Mouse (Mus musculus): ENCODE measurements at regions not wholly inside any gene's neighbourhood (a gene's known extent, or its start where the extent isn't known, plus 50 kb on each side); places are given as distances from the start of the nearest gene placed in this dataset.
A peak's percentile ranks its signal among the peaks of the same experiment; 100 is the strongest.

DNA sequence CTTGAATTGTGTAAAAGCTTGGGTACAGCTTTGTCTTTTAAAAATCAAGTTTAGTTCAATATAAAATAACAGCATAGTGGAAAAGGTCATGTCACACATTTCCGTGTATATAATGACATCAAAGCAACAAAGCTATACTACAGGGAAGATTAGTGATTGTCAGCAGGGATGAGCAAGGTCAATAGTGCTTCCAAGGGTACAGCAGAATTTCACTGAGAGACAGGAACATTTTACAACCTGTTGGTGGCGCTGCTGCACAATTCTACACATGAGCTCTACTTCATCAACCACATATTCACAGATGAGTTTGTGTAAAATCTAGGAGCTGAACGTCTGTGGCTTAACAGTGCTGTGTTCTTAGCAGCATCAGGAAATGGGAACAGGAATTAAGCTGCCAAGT lies 74.3 kb upstream of the A2m start:
- DNase-seq (ENCODE audit: extremely low spot score in 1 of 2, low spot score in 1 of 2) = peak; percentile 32 to 73

DNA sequence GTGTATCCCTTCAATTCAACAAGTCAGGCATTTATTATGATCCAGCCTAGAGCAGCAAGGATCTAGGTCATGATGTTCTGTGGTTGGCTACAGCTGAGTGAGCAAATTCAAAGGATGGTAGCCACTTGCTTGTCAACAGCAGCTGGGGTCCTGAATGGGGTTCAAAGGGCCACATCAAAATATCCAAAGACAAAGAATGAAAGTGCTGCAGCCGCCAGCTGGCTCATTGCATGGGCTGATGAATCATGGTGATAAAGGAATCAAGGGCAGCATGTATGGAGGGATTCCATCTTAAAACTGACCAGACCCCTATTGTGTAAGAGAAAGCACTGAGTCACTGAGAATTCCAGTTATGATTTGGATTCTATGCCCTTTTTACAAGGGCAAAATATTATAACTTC lies 74.8 kb upstream of the A2m start:
- no peak for DNase-seq (ENCODE audit: extremely low spot score in 1 of 2, low spot score in 1 of 2)

DNA sequence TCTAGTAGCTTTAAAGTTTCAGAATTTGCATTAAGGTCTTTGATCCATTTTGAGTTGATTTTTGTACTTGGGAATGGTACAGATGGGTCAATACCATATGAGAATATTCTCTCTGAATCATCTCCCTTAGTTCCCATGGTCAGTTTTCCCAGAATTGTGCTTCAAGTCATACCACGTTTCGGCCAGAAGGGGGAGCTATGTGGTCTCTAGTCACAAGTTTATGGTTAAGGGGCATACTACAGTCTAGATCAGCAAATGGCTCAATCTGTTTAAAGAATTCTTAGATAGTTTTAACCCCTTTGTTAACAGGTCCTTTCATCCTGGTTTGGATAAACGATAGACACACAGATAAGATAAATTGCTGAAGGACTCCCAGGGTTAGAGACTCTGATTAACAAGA lies 78.7 kb upstream of the A2m start:
- DNase-seq (ENCODE audit: extremely low spot score in 1 of 2, low spot score in 1 of 2) = peak in 1 of 2 experiments; percentile 46

DNA sequence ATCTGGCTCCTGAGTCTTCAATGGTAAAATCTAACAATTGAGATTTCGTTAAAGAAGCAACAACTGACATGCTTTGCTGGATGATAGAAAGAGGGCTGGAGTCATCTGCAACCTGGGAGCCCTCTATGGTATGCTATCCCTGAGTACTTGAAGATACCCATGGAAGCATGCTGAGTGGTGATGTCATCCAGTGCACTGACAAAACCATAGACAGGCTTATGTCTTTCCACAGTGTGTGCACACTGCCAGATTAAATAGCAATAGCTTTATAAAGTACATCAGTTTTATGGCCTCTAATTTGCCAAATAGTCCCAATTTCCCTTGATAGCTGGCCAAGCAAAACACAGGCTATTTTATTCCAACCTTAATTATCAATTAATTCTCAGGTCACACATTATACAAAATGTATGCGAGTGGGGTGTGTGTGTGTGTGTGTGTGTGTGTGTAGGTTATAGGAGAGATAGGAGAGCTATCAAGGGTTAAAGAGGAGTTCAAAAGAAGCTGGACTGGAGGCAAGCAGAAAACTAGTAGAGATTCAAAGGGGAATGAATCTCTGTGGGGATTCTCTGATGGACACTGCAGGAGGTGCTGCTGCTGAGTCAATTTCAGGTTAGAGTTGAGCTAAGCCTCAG lies 80.1 kb upstream of the Iqsec3 start:
- DNase-seq (ENCODE audit: extremely low spot score in 1 of 2, low spot score in 1 of 2) = no peak

DNA sequence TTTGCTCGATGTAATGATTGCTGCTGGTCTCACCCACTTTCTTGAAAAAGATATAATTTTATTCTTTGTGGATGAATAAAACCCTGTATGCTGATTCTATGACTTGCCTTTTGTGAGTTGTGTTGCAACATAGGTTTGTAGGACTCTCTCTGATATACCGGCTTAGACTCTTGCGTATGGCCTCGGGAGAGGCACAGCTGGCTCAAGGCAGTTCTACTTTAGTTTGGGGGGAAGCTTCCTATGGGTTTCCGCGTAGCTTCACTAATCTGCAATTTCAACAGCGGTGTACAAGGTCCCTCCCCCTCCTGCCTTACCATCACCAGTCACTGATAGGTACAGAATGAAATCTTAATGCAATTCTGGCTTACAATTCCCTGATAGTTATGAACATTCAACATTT lies 60.0 kb upstream of the Iqsec3 start:
- no peak for DNase-seq (ENCODE audit: extremely low spot score in 1 of 2, low spot score in 1 of 2)

GRCm38 (mm10) chr6:121532926-121533325 lies 59.4 kb upstream of the Iqsec3 start:
- DNase-seq (ENCODE audit: extremely low spot score in 1 of 2, low spot score in 1 of 2) = peak; percentile 70 to 80

GRCm38 (mm10) chr6:121531825-121532389 lies 58.4 kb upstream of the Iqsec3 start:
- DNase-seq (ENCODE audit: extremely low spot score in 1 of 2, low spot score in 1 of 2) = no peak

GRCm38 (mm10) chr6:121527281-121527680 lies 53.8 kb upstream of the Iqsec3 start:
- DNase-seq (ENCODE audit: extremely low spot score in 1 of 2, low spot score in 1 of 2) = no peak

DNA sequence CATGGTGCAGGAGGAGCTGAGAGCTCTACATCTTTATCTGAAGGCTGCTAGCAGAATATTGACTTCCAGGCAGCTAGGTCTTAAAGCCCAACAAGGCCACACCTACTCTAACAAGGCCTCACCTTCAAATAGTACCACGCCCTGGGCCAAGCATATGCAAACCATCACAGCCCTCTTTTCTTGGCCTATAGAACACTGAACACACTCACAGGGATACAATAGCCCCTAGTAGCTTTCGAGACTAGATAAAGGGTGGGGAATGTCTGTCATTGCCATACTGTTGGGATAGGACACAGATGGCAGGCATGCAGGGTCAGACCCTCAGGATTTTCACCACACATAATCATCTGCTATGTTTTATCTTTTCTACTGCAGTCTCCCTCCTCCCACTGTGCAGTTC lies 52.6 kb upstream of the Iqsec3 start:
- DNase-seq (ENCODE audit: extremely low spot score in 1 of 2, low spot score in 1 of 2) = no peak

DNA sequence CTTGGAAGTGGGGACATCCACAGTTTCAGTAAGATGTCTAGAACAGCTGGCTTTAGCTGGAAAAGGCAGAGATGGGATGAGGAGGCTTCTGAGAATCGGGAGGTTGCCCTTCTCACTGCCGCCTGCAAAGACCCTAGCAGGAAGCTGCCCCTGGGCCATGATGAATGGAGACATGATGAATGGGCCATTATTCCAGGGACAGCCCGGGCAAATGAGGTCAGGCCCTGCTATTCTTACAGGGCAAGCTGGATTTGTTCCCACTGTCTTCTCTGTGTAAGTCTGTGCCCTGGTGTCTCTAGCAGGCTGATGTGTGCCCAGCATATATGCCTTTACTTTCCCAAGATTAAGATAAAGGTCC lies 51.1 kb upstream of the Iqsec3 start:
- DNase-seq (ENCODE audit: extremely low spot score in 1 of 2, low spot score in 1 of 2) = no peak

GRCm38 (mm10) chr6:121523882-121524612 lies 50.6 kb upstream of the Iqsec3 start:
- no peak for DNase-seq (ENCODE audit: extremely low spot score in 1 of 2, low spot score in 1 of 2)

Data from layer of hippocampus, postnatal 25 days (tissue).